Mouse (Mus musculus): ENCODE measurements around the gene Nelfcd.

Nelfcd gene

GRCm38 (mm10) chr2:174415731-174416310 lies at the start of gene Nelfcd:
Nelfcd (plus strand) TSS chr2:174415804.
- peak; percentile 96 for DNase-seq (ENCODE audit: low spot score)

- no peak for DNase-seq (ENCODE audit: low spot score)
Measured at GRCm38 (mm10) chr2:174366571-174366970, 49.0 kb upstream of the Nelfcd start.

GRCm38 (mm10) chr2:174381021-174381420 lies 34.6 kb upstream of the Nelfcd start:
- no peak for DNase-seq (ENCODE audit: low spot score)

DNA sequence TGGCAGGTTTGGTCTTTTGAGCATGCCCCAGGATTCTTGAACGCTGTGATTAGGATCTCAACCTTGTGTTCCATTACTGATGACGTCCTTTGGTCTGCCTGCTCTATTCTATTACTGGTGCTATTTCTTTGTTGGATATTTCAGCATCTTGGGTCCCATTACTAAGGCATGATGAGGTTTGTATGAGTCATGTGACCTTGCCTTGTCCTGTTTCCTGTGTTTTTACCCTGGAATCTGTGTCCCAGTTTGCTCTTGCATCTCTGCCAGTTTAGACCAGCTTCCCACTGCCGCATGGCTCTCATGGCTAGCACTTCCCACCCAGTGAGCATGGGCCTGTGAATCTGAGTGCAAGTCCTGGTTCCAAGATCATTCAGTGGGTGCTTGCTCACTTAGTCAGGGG lies 23.7 kb upstream of the Nelfcd start:
- DNase-seq (ENCODE audit: low spot score): no peak

DNA sequence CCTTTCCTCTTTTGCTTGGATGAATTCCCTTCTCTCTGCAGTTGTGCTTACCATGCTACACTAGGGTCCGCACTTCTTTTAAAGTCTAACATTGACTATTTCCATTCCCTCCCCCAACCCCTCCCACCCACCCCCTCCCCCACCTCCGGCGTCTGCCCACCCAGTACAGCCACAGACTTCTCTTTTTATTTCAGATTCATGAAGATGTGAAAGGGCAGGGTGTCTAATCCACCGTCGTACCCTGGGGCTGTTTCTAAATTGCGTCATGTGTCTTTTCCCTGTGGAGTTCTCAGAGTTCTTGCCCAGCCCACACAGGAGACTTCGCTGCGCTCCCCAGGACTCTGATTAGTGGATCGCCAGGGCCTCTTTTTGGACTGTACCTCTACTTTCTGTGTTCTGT lies 23.1 kb upstream of the Nelfcd start:
- no peak for DNase-seq (ENCODE audit: low spot score)

DNA sequence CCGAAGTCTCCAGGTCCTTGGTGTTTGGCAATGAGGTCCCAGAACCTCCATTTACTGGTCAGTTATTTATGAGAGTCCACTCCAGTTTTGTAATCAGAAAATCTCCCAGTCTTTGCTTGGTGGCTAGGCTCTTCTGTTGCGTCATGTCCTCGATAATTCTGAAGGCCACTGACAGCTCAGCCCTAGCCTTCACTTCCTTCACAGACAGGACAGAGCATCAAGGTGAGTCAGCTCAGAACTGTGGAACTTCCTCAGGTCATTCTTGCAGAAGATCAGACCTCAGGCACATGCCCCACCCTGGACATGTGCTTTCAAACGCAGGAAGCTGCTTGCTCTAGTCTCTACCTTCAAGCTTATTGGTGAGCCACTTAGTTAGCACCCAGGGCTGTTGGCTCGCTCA lies 22.2 kb upstream of the Nelfcd start:
- DNase-seq (ENCODE audit: low spot score): no peak

DNA sequence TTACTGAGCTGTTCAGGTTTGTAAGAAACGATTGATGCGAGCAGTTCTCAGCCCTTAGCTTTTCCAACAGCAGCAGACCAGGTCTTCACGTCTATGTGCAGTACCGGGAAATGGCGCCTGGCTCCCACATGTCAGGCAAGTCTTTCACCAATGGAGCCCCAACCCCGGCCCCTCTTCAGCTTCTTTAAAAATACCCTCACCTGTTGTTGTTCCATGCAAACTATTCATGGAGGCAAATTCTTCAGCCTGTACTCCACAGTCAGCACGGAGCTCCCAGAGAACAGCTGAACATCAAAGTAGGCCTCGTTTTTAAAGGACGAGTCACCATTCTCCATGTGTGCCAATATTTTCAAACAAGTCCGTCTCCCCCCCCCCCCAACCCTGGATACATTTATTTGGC lies 19.0 kb upstream of the Nelfcd start:
- no peak for DNase-seq (ENCODE audit: low spot score)

DNA sequence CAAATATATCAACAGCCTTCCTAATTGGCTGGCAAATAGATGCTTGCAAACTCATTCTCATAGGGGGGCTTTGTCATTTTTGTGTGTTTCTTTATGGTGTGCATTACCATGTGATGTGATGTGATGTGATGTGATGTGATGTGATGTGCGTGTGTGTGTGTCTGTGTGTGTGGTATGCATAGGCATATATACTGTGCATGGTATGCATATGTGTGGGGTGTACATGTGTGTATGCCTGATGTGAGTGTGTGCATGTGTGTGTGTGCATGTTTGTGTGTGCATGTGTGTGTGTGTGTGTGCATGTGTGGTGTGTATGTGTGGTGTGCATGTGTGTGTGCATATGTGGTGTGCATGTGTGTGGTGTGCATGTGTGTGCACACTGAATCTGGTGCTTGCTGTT lies 18.5 kb upstream of the Nelfcd start:
- no peak for DNase-seq (ENCODE audit: low spot score)

DNA sequence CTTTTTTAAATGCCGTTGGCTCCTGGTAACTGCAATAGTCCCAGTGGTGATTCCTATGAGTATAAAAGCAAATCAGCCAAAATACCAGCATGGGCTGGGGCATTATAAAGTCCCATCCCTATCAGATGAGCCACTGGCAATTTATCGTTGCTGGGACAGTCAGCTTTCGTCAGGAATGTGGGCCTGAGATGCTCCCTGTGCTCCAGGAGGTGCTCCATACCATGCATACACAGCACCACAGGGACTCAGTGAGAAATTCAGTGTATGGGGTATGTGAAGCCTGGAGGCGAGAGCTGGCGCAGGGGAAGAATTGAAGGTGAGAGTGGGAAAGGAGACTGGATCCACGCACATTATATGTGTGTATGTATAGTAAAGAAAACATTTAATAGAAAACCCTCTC lies 17.7 kb upstream of the Nelfcd start:
- no peak for DNase-seq (ENCODE audit: low spot score)

- DNase-seq (ENCODE audit: low spot score): no peak
Measured at GRCm38 (mm10) chr2:174400396-174400795, 15.2 kb upstream of the Nelfcd start.

- no peak for DNase-seq (ENCODE audit: low spot score)
Measured at GRCm38 (mm10) chr2:174410222-174410621, 5.4 kb upstream of the Nelfcd start.

DNA sequence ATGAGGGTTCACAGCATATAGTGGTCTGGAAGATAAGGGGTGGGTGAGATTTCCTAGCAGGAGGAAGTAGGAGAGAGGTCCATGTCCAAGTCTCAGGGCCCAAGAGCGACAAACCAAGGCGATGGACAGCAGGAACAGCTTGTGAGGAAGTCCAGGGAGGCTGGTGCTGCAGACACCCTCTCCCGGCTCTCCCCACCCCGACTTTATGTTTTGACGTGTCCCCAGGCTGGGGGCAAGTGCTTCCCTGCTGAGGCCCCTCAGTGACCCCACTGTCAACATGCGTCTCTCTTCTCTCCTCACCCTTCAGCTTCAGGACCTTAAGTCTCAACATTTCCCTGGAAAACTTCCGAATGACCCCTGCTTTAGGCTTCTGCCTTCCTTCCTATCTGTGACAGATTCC lies 2.5 kb upstream of the Nelfcd start:
- no peak for DNase-seq (ENCODE audit: low spot score)

GRCm38 (mm10) chr2:174415001-174415730 lies 438 bp upstream of the Nelfcd start:
- no peak for DNase-seq (ENCODE audit: low spot score)

DNA sequence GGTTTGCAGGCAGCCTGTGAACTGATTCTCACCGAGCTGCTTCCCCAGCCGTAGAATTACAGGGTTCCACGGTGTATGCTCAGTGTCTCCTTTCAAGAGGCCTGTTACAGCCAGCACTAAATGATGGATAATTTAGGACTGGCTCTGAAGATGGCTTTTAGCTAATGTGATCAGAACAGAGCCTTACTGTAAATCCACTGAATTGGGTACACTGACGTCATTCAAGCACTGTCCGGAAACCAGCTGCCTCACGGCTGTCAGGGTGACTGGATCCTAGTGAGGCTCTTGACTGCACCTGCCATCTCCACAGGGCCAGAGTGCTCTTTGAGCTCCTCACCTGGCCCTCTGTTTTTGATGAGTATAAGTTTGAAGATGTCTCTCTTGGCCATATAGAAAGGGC lies 5.5 kb downstream of the Nelfcd start:
- DNase-seq (ENCODE audit: low spot score): no peak

- DNase-seq (ENCODE audit: low spot score): no peak
Measured at GRCm38 (mm10) chr2:174424301-174425085, 8.9 kb downstream of the Nelfcd start.

- DNase-seq (ENCODE audit: low spot score): no peak
Measured at GRCm38 (mm10) chr2:174426856-174427255, 11.3 kb downstream of the Nelfcd start.

GRCm38 (mm10) chr2:174428076-174428835 lies 12.7 kb downstream of the Nelfcd start:
- no peak for DNase-seq (ENCODE audit: low spot score)

GRCm38 (mm10) chr2:174428996-174429591 lies 13.5 kb downstream of the Nelfcd start:
- DNase-seq (ENCODE audit: low spot score): no peak

GRCm38 (mm10) chr2:174434943-174435342 lies 19.3 kb downstream of the Nelfcd start:
- DNase-seq (ENCODE audit: low spot score): no peak

GRCm38 (mm10) chr2:174436076-174436701 lies 20.6 kb downstream of the Nelfcd start:
- DNase-seq (ENCODE audit: low spot score): peak; percentile 57

GRCm38 (mm10) chr2:174436916-174437696 lies 21.5 kb downstream of the Nelfcd start:
- no peak for DNase-seq (ENCODE audit: low spot score)
